Mouse (Mus musculus) heart, postnatal 36 days (tissue): ENCODE data around the gene Igfbp5. TPM values are rescaled to one million over a fixed set of nuclear protein-coding genes. Genes with fewer than 3 reads are reported as not detected.

Source experiments
- DNase-seq, 2 experiments: peaks; one replicate each; pipeline ENCODE4 v3.0.0; 2021 to 2022
- intact Hi-C: fragments of 180-260 bp; cut with DNase I; formaldehyde crosslinking; loops from one replicate; pipeline ENCODE4 v1.15.1; 2025
- total RNA-seq, 2 experiments: library from RNA; stranded (reverse); gene quantifications; 2 replicates each; pipeline ENCODE4 v1.2.3; 2021

Gene Igfbp5
- total RNA-seq: 100 to 1,000 TPM in 1 of 2 experiments, 10 to 100 TPM in 1; 95.6 to 123 TPM

DNA sequence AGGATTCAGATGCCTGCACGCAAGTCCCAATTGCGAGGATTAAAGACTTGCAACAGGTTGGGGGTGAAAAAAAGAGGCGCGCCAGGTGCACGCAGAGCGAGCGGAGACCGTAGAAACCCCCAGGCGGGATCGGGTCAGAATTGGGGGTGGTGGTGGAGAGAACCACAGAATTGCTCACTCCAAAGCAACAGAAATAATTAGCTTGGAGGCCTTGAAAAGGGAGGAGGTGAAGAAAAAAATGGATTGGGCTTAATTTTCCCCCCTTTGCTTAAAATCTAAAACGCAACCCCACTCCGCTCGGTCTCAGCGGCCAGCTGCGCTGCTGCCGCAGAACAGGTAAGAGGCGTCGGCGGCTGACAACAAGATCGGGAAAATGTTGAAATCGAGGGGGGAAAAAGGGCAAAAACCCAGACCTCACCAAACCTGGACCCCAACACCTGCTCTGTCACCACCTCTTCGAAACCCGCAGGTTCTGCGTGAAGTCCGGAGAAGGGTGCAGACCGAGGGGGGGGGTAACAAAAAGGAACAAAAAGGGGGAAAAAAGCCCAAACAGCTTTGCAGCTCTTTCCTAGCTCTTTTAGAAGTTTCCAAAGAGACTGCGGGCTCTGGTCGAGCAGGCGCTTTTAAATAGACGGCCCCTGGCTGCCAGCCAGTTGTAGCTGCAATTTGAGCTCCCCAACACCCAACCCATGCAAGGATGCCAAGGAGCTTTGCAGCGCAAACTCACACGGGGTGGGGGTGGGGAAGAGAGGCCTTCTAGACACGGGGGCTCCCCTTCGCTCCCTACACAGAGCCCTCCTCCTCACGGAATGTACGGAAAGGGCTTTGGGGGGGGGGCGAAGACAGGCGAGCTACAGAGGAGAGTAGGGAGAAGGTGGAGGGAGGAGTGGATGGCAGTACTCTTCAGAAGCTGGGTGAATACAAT, at the start of gene Igfbp5:
Gene Igfbp5 (minus strand): TSS at position 598 of the 925 bp plus-strand sequence.
- peak; percentile 82 to 83 for DNase-seq
- intact Hi-C loops: loop anchor here (5.0 to 10.0 kb wide), 5 partner anchors 130 to 498 kb away; no protein-coding TSS in a partner anchor

DNA sequence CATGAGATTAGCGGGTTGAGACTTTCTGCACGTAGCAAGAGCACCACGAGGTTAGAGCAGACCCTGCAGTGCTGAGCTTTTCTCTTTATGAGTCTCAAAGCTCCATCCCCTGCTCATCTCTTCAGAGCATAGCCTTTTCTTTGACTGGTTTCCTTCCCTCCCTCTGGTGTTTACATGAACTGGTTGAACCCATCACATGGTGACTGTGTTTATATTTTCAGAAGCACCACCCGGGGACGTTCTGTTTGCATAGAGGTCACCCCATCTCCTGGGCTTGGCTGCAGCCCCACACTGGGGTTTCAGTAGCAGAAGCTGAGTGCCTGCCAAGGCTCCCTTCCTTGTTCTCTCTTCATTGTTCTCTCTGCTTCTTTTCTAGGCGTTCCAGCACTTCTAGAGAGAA, 40.1 kb upstream of the Igfbp5 start:
- DNase-seq: peak in 1 of 2 experiments; percentile 40
- intact Hi-C loops: no loop called here

DNA sequence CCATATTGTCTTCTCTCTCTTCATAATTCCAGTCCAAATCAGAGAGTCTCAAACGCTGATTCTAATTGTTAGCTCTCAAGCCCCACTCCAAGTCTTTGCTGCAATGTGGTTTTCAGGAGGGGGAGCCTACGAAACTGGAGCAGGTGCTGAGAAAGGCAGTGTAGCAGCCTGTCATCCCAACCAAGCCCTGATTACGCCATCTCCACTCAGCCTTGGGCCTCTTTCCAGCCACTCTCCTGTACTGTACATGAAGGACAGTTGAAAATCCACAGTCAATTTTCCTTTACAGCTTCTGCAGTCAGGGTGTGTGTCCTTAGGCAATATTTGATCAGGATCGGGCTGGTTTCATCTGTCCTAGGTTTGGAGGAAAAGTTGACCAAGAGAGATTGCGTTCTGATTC, 38.4 kb upstream of the Igfbp5 start:
- peak in 1 of 2 experiments; percentile 13 for DNase-seq

DNA sequence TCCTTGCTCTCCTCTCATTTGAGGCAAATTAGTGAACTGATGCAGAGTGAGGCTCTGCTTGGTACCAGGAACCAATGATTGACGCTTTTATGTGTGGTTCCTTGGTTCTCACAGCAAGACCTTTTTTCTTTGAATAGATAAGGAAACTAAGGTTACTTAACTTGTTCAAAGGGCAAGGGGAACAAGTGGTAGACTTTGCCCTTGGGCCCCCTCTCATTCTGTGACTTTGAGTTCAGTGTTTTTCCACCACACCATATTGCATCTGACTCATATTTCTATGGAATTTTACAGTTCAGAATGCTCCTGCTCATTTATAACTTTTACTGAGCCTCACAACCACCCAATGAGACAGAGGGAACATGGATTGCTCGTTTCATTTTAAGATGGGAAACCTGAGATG, 21.1 kb upstream of the Igfbp5 start:
- no peak for DNase-seq
- intact Hi-C loops: no loop called here

More for the DNA sequence above, 38.4 kb upstream of the Igfbp5 start:
- intact Hi-C loops: no loop called here

DNA sequence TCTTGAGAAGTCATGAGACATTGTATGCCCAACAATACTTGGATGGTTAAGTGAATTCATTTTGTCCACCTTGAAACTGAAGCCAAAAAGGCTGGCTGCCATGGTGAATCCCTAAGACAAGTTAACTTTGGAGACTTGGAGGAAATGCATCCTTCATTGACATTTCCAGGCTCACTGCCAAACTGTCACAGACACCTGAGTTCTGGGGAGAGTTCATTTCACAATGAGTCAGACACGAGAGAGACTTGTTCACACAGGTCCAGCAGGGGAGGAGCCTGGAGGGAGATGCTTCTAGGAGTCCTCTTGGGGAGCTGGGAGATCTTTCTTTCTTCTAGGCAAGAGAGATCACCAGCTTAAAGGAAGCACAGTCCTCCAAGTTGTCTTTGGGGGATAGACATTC, 13.2 kb upstream of the Igfbp5 start:
- intact Hi-C loops: no loop called here
- no peak for DNase-seq

DNA sequence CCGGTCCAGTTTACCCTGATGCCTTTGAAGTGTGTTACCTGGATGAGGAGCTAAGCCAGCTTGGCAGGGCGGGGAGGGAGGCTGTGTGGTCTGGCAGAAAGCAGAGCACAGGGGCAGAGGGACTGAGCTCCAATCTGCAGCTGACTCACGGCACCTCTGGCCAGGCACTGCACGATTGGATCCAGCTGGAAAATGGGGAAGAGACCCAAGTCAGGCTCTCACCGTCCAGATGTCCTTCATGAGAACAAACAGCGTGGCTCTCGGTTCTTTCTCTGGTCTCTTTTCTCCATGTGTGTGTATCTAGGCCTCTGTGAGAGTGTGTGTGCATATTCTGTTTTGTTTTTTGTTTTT, 11.1 kb upstream of the Igfbp5 start:
- DNase-seq: peak; percentile 65 to 70
- intact Hi-C loops: no loop called here

DNA sequence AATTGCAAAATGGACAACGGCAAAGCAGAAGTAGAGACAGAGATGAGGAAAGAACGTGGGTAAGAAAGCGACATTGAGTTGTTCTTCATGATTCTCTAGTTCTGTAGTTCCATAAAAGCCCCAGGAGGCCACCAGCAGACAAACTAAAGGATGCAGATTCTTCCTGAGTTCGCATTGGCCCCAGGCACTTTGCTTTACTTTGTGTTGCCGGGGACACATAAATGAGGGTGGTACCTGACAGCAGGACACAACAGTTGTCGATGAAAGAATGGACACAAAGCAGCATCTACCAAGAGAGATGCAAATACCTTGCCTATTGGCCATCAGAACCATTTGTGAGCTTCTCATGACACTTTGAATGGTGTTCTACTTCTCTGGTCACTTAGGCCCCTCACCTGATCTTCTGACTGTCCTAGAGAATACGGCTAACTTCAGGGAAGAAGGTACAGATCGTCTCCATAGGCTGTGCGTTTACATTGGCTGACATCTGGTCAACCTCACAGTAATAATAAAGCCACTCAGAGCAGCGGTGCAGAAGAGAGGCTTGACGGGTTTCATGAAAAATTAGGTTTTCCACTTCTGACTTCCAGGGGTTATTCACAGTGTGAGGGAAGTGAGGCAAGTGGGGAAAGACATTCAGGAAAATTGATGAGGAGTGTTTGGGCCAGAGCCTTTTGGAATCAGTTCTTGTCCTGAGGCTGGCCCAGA, 10.6 kb upstream of the Igfbp5 start:
- intact Hi-C loops: no loop called here

DNA sequence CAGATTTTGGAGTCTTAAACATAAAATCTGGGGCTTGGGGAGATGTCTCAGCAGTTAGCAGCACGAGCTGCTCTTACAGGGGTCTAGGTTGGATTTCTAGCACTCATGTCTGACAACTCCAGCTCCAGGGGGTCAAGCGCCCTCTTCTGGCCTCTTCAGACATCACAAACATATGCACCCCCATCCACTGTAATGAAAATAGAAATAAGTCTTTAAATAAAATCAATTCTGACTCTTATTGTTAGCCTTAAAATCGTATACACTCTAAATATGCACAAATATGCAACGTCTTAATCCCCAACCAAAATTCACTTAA, 4.6 kb upstream of the Igfbp5 start:
- no peak for DNase-seq
- intact Hi-C loops: loop anchor here (5.0 to 10.0 kb wide), 4 partner anchors 126 to 308 kb away; no protein-coding TSS in a partner anchor

More for the DNA sequence above, 10.6 kb upstream of the Igfbp5 start:
- no peak for DNase-seq

DNA sequence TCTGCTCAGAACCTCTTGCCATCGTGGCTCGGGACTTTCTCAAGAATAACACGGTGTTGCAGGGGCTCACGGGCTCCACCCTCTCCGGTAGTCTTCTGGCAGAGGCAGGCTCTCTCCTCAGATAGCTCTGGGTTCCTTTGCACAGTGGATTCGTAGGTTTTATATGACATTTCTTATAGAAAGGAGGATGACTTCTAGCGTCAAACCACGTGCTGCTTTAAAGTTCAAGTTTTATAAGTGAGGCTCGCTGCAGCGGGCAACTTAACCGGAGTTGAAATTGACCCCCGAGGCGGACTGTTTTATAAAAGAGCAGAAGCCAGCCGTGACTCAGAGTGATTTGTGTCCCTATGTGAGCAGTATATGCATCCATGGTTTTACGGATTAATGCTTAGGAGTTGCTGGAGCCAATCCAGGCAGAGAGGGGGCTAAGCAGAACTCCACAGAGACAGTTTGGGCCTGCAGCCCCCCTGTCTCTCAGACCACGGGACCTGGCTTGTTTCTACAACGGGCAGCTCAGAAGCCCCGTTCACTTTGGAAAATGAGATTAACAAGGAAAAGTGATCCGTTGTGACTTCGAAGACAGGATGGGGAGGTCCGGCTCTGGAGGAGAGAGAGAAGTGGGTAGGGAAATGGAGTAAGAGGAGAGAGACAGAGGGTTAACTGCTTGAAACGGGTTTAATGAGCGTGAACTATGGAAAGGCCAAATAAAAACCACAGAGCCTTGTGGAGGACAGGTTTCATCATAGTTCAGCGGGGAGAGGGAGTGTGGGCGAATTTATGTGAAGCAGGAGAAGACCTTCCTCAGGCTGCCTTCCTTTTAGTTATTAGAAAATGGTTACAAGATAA, 4.0 kb upstream of the Igfbp5 start:
- intact Hi-C loops: loop anchor here (1.0 to 10.0 kb wide), 6 partner anchors 126 to 740 kb away; no protein-coding TSS in a partner anchor

DNA sequence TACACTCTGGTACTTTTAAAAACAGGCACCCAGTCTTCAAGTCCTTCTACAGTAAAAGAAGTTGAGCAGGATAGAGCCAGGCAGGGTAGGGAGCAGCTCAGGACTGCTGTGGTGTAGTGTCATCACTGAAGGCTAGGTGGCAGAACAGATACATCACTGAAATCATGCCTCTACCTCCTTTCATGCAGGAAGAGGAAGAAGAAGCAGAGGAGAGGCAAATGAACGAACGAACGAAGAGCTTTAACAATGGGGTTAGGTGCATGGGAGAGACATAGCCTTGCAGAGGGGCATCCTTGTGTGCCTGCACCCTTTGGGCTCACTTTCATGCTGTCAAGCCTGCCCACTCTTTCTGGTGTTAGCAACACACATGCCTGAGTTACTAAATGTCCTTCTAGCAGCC, 3.2 kb upstream of the Igfbp5 start:
- intact Hi-C loops: loop anchor here (1.0 to 10.0 kb wide), 6 partner anchors 127 to 740 kb away; no protein-coding TSS in a partner anchor

More for the DNA sequence above, 4.0 kb upstream of the Igfbp5 start:
- no peak for DNase-seq

DNA sequence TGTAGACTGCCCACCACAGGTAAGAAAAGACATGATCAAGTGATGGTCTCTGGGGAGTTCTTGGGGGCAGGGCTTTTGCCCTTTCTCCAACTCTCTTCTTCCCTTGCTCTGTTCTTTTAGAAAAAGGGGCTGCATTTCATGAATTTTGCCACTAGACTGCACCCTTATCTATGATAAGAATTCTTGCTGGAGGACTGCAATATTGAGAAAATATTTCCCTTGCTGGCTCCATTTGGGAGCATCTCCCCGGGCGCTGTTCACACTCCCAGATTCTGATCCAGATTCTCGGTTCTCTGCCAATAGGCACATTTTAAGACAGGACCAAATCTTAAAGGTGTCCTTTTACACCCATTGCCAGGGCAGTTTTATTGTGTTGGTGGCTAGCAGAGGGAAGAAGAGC, 1.4 kb upstream of the Igfbp5 start:
- no peak for DNase-seq
- intact Hi-C loops: loop anchor here (5.0 to 10.0 kb wide), 4 partner anchors 129 to 311 kb away; no protein-coding TSS in a partner anchor

More for the DNA sequence above, 3.2 kb upstream of the Igfbp5 start:
- DNase-seq: peak in 1 of 2 experiments; percentile 50

DNA sequence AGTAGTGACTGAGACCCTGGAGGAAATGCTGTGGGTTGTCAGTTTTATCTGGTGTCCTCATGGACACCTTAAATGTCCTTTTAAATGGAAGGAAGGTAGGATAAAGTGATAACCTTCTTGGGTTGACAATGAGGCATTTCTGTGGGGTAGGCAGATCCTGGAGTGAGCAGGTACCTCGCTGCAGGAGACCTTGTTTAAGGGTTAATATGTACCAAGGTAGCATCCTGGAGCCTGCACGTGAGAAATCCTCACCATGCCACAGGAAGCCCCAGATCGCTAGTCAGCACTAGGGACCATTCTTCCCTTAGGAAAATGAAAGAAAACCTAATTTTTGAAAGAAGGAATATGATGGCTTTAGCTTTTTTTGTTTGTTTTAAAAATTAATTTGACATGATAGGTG, 1.0 kb upstream of the Igfbp5 start:
- DNase-seq: no peak
- intact Hi-C loops: loop anchor here (5.0 to 10.0 kb wide), 4 partner anchors 129 to 312 kb away; no protein-coding TSS in a partner anchor

DNA sequence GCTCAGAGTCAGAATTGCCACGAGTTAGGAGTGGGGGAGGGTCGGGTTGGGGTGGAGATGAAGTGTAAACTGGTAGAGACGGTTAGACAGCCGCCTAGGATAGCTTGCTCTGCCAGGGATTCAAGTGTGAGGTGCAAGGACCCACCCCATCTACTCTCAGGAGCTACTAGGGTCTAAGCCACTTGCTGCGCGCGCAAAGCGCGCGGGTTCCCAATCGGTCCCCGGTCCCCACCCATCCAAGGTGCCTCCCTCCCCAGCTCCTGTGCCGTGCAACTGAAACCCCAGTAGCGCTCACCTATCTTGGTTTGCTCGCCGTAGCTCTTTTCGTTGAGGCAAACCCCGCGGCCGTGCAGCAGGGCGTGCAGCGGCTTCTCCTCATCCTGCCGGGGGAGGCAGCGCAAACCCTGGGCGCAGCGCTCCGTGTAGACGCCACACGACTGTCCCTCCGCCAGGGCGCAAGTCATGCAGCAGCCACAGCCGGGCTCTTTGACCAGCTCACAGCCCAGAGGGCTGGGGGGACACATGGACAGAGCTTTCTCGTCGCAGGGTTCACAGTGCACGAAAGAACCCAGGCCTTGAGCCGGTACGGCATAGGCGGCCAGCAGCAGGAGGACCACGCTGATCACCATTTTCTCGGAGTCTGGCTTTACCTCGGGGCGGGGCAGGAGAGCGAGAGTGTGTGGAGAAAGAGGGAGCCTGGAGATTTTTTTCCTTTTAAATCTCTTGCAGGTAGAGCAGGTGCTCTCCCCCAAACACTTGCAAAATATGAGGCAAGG, 985 bp downstream of the Igfbp5 start:
- intact Hi-C loops: loop anchor here (5.0 to 10.0 kb wide), 2 partner anchors 131 to 499 kb away; no protein-coding TSS in a partner anchor
- peak; percentile 47 to 74 for DNase-seq

DNA sequence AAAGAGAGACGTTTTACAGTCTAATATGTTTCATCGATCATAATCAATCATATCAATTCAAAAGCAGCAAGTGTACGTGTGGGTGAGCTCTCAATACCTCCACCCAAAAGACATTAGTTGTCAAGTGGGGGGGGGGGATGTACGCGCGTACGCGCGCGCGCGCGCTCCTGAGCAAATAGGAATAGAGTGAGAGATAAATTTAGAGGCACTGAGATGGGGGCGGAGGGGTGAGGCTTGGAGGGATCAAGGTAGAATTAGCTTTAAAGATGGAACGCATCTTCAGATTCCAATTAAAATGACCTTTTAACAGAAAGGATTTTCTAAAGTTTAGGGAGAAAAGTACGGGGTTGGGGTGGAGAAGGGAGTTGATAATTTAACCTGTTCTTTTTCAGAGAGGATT, 1.6 kb downstream of the Igfbp5 start:
- no peak for DNase-seq
- intact Hi-C loops: loop anchor here (5.0 to 10.0 kb wide), 2 partner anchors 132 to 499 kb away; no protein-coding TSS in a partner anchor

DNA sequence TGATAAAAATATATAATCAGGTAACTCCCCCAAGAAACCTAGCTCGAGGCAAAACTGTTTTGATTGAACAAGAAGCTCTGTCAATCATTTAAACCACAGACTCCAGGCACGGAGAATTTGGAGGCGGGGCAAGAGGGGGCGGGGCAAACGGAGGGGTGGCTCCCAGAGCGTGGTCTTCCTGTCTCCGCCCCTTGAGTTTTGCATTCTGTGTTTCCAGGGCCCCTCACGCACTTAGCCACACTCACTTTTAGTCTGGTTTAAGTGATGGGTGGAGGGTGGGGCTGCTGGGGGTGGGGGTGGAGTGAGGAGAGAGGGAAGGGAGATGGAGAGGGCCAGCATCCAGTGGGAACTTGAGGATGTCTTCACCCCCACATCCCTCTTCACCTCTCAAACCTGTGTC, 2.2 kb downstream of the Igfbp5 start:
- peak; percentile 52 to 59 for DNase-seq
- intact Hi-C loops: loop anchor here (5.0 to 10.0 kb wide), 2 partner anchors 132 to 500 kb away; no protein-coding TSS in a partner anchor

DNA sequence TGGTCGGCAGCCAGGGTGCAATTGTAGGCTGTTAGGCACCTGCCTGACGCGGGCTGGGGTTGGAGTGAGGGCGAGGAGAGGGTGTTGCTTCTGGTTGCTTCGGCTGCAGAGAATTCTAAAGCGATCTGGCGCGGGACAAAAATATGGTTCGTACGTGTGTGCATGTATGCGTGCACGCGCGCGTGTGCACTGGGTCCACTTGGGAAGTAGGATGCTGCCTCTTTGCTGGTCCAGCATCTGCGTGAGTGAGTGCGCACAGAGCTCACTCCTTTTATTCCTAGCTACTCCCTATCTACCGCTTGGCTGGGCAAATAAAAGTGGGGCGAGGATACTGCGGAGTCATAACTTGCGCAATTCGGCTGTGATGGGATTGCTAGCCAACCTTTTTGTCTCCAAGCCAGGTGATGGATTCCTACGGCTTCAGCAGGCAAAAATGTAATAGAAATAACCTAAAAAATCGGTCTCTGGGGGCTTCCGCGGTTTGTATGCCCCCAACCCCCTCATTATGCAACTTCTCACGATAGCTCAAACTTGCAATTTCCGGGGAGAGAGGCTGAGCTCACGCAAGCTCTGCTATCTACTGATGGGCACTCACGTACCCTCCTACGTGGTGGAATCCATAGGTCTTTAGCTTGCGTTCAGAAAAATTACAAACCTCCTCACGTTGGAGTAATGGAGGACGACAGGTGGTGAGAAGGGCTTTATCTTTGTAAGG, 2.8 kb downstream of the Igfbp5 start:
- intact Hi-C loops: loop anchor here (5.0 to 10.0 kb wide), 2 partner anchors 133 to 500 kb away; no protein-coding TSS in a partner anchor

DNA sequence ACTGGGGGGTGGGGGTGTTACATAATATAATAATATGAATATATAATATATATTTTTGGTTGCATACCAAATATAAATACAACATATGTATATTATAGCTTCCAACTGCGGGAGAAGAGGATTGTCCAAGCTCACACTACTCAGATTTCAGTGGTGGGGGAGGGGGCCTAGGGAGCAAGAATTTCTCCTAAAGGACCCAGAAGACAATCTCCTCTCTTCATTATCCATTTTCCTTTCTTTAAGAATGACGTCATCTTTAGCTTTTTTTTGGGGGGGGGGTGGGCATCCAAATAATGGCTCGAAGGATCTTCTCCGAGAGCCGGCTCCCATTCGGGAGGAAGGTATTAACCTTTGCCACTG, 3.4 kb downstream of the Igfbp5 start:
- no peak for DNase-seq
- intact Hi-C loops: loop anchor here (5.0 to 10.0 kb wide), 2 partner anchors 133 to 501 kb away; no protein-coding TSS in a partner anchor

More for the DNA sequence above, 2.8 kb downstream of the Igfbp5 start:
- DNase-seq: peak; percentile 39 to 52

DNA sequence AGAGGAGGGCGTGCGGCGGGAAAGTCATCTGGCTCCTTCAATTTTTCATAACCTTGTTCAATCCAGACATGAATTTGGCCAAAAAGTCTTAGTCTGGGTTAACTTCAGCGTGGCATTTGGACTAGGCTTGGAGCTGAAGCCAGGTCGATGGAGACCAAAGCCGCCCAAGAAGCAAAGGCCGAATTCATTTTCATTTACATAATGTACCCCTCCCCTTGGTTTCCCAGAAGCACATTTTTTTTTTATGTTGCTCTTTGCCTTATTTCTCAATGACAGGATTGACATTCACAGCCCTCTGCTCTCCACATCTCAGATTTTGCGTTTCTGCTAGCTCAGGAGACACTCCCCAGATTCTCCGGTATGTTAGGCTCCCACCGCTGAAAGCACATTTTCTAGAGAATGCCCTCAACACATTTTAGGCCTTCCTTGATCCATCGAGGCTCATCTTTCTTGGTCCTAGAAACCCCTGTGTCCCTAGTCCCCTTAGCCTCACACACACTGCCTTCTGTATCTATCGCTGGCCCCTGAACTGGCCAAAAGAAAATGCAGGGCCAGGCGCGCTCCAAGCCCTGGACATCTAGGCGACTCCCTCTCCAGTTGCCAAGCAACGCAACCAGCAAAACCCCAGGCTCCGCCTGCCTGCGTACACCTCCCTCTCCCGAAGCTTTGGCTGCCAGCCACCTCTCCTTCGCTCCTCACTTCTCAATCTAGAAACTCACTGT, 3.9 kb downstream of the Igfbp5 start:
- intact Hi-C loops: loop anchor here (5.0 to 10.0 kb wide), 2 partner anchors 134 to 502 kb away; no protein-coding TSS in a partner anchor
- peak; percentile 80 to 81 for DNase-seq
